Mouse (Mus musculus) cerebellum, postnatal 14 days (tissue): ENCODE results near the gene Trim17.

Experiments used
- DNase-seq, 2 experiments: peaks; one replicate each; pipeline ENCODE4 v3.0.0; 2021; ENCODE audit warnings: mixed read lengths in 2 of 2

Trim17 gene

GRCm38 (mm10) chr11:58969027-58969426, 14.5 kb downstream of the Trim17 start:
- DNase-seq, result no peak

DNA sequence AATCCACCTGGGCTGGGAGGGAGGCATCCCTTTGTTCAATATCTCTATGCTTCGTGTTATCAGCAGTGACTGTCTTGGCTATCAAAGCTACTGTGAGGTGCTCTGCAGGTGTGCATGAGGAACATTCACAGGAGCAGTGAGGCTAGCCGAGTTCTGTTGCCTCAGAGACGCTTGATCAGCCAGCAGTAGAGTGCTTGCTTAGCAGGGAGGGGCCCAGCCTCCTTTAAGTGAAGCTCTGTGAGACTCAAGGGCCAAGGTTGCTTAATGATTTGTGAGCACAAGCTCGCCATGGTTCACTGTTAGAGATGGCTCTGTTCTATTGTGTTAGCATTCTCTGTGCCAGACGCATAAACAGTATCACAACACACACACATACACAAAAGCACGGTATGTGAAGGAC, 15.2 kb downstream of the Trim17 start:
- no peak for DNase-seq

- DNase-seq, result no peak
Observed at GRCm38 (mm10) chr11:58970831-58971530, 16.5 kb downstream of the Trim17 start.

DNA sequence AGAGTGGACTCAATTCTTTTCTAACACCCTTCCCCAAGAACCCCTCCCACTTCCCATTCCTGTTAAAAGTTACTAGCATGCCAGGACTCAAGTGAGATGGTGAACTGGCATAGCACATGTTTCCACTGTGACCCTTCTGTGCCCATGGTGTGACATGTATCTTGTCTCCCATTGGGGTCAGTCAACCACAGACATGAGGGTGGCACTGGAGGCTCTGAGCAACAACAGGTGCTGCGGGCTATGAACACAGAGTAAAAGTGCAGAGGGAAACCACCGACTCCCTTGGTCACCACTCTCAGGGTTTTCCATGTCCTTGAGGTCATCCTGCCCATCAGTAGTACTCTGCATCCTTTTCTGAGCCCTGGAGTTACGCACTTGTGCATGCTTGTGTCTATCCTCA, 17.3 kb downstream of the Trim17 start:
- no peak for DNase-seq

GRCm38 (mm10) chr11:58974414-58974813, 19.9 kb downstream of the Trim17 start:
- no peak for DNase-seq

- no peak for DNase-seq
Observed at GRCm38 (mm10) chr11:58977150-58977549, 22.7 kb downstream of the Trim17 start.

GRCm38 (mm10) chr11:58977607-58978026, 23.1 kb downstream of the Trim17 start:
- DNase-seq, result no peak

DNA sequence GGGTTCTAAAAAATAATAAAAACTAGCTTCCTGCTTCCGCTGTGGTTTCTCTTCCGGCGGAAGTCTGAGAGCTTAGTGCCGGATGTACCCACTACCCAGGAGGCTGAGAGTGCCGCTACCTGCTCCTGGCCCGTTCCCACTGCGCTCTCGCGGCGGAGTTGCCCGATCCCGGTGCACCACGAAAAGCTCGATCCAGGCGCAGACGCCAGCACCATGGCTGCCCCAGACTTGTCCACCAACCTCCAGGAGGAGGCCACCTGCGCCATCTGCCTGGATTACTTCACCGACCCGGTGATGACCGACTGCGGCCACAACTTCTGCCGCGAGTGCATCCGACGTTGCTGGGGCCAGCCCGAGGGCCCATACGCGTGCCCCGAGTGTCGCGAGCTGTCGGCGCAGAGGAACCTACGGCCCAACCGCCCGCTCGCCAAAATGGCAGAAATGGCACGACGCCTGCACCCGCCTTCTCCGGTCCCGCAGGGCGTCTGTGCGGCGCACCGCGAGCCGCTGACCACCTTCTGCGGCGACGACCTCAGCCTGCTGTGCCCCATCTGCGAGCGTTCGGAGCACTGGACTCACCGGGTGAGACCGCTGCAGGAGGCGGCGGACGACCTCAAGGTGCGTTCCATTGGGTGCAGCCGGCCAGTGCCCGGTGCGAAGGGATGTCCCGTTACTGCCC, 23.7 kb downstream of the Trim17 start, which contains the start of gene Trim11:
Trim11 (plus strand) TSS at position 67 of the 679 bp plus-strand sequence.
- DNase-seq, result peak; percentile 69 to 73

GRCm38 (mm10) chr11:58978706-58979030, 24.2 kb downstream of the Trim17 start:
- no peak for DNase-seq

DNA sequence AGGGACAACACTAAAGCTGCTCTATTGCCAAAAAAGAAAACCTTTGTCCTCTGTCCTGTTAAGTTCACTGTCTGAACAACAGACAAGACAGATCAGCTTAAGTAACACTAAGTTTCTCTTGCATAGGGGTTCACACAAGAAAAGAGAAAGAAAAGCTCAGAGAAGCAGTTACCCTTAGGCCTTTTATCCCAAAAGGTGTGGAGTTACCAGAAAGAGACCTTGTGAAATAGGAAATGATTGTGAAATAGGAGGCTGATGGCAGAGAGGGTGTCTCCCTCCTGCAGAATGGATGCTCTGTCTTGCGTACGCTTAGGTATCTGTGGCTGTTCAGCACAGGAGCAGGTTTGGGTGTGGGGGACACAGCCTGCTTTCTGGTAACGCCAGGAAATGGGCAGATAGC, 24.7 kb downstream of the Trim17 start:
- DNase-seq, result no peak

DNA sequence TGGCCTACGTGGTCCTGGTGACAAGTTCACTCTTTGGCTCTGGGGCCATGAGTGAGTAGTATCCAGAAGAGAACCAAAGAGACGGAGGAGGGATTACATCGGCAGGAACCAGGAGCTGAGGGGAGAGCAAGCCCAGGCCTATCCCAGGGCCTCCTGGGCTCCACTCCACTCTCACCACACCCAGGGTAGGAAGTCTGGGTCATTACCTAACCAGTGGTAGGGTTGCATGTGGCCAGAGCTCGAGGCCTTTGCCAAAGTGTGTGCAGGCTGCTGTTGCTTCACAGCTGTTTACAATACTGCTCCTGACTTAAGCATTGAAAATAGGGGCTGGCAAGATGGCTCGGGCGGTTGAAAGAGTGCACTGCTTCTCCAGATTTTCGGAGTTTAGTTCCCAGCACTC, 25.2 kb downstream of the Trim17 start:
- DNase-seq, result no peak

DNA sequence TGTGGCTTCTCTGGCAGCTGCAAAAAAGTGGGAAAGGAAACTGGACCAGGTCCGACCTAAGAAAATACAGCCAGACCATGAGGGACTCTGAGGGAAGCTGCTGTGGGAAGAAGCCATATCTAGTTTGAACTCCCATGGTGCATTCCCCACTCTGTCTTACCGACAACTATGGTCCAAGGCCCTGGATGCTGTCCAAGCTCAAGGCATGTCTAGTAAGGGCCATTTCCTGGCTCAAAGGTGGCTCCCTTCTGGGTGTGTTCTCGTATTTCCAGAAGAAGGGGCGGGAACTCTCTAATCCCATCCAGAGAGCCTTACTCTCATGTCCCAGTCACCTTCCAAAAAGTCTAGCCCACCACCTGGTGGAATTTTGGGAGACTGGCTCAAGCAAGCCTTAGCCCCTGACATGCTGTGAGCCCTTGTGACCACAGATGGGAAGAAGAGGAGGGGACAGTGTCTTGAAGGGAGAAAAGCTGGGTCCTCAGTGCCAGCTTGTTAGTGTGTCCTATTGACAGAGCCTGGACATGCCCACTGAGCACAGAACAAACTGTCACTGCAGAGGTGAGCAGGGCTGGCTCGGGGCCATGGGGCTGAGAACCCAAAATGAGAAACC, 26.0 kb downstream of the Trim17 start:
- DNase-seq, result peak in 1 of 2 experiments; percentile 58

GRCm38 (mm10) chr11:58981541-58982447, 27.3 kb downstream of the Trim17 start:
- peak; percentile 39 to 63 for DNase-seq

DNA sequence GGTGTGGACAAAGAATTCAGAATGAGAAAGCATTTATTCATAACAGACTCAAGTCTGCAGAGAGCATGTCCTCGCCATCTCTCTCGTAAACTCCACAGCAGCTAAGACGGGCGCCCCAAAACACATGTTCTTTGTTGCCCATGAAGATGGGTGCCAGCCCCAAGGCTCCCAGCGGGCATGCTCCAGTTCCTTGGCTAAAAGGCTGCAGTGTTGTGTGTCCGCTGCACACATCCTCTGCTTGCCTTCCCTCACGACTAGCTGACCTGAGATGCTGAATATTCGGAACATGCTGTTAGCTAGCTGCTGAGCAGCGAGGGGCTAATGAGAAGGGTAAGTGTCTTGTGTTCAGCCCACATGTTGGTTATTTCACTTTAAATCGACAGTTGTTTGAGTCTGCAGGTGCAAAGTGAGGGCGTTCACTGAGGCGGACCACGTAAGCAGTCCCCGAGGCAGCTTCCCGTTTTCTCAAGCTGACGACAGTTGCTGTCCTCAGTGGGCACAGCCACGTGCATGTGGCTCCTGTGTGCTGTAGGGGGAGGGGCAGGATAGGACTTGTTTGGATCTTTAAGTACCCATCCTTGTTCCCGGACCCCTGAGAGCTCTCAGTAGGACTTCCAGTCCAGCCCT, 28.1 kb downstream of the Trim17 start:
- DNase-seq, result no peak

- DNase-seq, result no peak
Observed at GRCm38 (mm10) chr11:58983691-58984341, 29.3 kb downstream of the Trim17 start.

DNA sequence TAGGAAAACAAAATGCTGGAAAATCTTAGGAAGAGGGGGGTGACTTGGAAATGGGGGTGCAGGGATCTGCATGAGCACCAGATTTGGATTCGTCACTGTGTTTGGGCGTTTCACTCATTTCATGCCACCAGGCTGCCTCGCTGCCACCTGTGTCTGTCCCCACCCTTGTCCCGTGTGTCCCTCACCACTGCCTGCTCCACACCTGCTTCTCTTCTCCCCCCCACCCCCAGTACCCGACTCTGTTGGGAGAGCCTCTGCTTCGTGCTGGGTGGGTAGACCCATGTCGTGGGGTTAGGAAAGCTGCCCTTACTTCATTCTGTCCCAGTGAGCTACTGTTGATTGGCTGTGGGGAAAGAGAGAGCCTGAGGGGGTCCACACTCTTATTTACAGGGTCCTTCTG, 30.2 kb downstream of the Trim17 start:
- DNase-seq, result no peak

DNA sequence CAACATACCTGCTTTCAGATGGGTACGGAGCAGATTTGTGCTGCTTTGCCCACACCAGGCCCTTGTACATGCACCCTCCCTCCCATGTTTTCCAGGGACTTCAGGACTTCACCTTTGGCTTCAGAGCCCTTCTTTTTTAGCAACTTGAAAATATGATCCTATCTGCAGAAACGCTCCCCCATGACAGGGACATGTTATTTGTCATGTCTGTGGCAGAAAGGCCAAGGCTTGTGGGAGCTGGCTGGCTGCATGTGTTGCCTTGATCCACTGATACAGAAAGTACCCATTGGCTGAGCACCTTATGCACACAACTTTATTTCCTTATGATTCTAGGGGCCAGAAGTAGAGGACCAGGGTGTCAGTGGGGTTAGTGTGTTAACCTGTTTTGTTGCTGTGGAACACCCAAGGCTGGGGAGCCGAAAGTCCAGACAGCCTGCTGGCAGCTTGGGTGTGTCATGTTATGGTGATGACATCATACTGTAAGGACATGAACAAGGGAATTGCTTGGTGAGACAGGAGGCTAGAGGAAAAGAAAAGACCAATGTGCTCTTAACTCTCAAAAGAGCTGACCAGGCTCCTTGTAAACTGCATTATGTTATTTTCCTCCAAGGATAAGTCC, 30.9 kb downstream of the Trim17 start:
- no peak for DNase-seq

DNA sequence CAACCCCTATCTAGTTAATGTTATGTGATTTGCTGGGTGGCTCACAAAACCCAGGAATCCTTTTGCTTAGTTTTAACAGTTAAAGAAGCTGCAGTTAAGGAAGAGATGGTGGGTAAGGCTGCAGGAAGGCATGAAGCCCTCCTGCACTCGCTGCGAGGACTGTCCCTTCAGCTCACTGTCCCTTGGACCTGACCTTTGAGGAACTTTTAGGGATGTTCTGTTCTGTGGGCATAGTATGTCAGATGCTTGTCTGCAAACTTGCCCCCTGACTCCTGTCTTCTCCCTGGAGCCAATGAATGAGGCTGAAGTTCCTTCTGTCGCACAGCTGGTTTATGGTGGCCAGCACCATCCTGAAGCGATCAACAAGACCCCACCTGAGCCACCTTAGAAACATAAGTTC, 34.7 kb downstream of the Trim17 start:
- DNase-seq, result no peak

GRCm38 (mm10) chr11:58990141-58990540, 35.7 kb downstream of the Trim17 start:
- DNase-seq, result no peak

- DNase-seq, result peak in 1 of 2 experiments; percentile 32
Observed at GRCm38 (mm10) chr11:58990794-58991193, 36.3 kb downstream of the Trim17 start.

DNA sequence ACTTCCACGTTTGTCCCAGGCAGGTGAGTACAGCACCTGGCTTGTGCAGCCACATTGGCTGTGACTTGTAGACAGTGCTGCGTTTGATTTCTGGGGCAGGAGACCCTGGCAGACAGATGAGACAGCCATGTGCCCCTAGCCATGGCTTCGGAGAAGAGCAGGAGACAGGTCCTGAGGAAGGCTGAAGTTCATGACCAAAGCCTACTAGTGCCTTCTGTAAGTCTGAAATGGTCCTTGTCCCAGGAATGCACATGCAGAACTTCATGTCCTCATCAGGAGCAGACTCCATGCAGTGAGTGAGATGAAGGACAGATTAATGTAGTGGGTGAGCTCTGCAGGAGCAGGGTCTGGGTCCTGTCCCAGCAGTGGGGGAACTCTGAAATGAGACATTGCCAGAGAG, 37.4 kb downstream of the Trim17 start:
- no peak for DNase-seq
